Mouse (Mus musculus) midbrain, postnatal 0 days (tissue): ENCODE data around the gene Tspoap1. TPM values are rescaled to one million over a fixed set of nuclear protein-coding genes. Genes with fewer than 3 reads are reported as not detected.

Experiments
- ATAC-seq: fragments of 200-750 bp; cut with Nextera tagmentation; 2 replicates; pipeline ENCODE4 v1.8.0; 2017; ENCODE audit warnings: moderate number of reproducible peaks, mild to moderate bottlenecking, moderate TSS enrichment, moderate library complexity; ENCODE audit not compliant: low FRiP score
- DNase-seq: peaks from one replicate; pipeline ENCODE4 v3.0.0-alpha.2; 2015; ENCODE audit warnings: low spot score
- H3K27ac ChIP-seq: fragments of 300-500 bp; sonication (generic); 2 replicates; pipeline ENCODE4 v1.5.1; 2014; ENCODE audit warnings: low read depth, mild to moderate bottlenecking, low read length, mixed read lengths
- H3K27me3 ChIP-seq: fragments of 300-500 bp; sonication (generic); 2 replicates; pipeline ENCODE4 v1.6.1; 2014; ENCODE audit warnings: low read length, control low read depth, mixed read lengths; ENCODE audit not compliant: insufficient read depth
- H3K36me3 ChIP-seq: fragments of 300-500 bp; sonication (generic); 2 replicates; pipeline ENCODE4 v1.6.1; 2014; ENCODE audit warnings: low read length, control low read depth, mixed read lengths; ENCODE audit not compliant: insufficient read depth
- H3K4me1 ChIP-seq: fragments of 300-500 bp; sonication (generic); 2 replicates; pipeline ENCODE4 v1.6.1; 2014; ENCODE audit warnings: mild to moderate bottlenecking, control low read depth, antibody characterized with exemption, low read length, mixed read lengths; ENCODE audit not compliant: insufficient read depth
- H3K4me2 ChIP-seq: fragments of 300-500 bp; sonication (generic); 2 replicates; pipeline ENCODE4 v1.6.1; 2014; ENCODE audit warnings: low read depth, mild to moderate bottlenecking, low read length, mixed read lengths; ENCODE audit not compliant: poor library complexity, severe bottlenecking
- H3K4me3 ChIP-seq: fragments of 300-500 bp; sonication (generic); 2 replicates; pipeline ENCODE4 v1.5.1; 2014; ENCODE audit warnings: low read depth, mild to moderate bottlenecking, low read length, moderate library complexity
- H3K9ac ChIP-seq: fragments of 300-500 bp; sonication (generic); replicated peaks from 2 replicates; pipeline ENCODE4 v1.6.1; 2014; ENCODE audit warnings: mild to moderate bottlenecking, low read length, moderate library complexity, mixed read lengths; ENCODE audit not compliant: poor library complexity, severe bottlenecking
- H3K9me3 ChIP-seq: fragments of 300-500 bp; sonication (generic); 2 replicates; pipeline ENCODE4 v1.6.1; 2016; ENCODE audit warnings: low read length, control low read depth
- CTCF ChIP-seq: IDR thresholded peaks from 2 replicates; pipeline ENCODE4 v1.5.1; 2016; ENCODE audit warnings: antibody characterized with exemption, mild to moderate bottlenecking
- WGBS: fragments of 180-500 bp; shearing (Covaris S2); extraction: QIAGEN DNeasy Blood & Tissue Kit; methylation state at CpG from one replicate; pipeline ENCODE4 v1.1.7; 2014; 5-methylcytosine and 5-hydroxymethylcytosine counted together
- polyA plus RNA-seq: library from polyadenylated mRNA; unstranded; fragments of >200 nt; fragmentation: Nextera tagmentation; extraction: Ambion mirVana; gene quantifications from 2 replicates; pipeline ENCODE4 v1.2.1, GENCODE M21; 2015
- total RNA-seq: library from RNA; depleted of rRNA; stranded (reverse); fragments of >200 nt; gene quantifications from 2 replicates; pipeline ENCODE4 v1.2.3, GENCODE M21; 2014

Gene Tspoap1
- total and polyA plus RNA-seq, 2 experiments from 2014 or later = 57.8 to 206 TPM

GRCm38 (mm10) chr11:87763511-87763987, 3.2 kb downstream of the Tspoap1 start:
- DNase-seq = peak; percentile 84
- 0% methylated on average over 17 of the region's 17 CpGs for WGBS
- no peak for TF ChIP-seq CTCF

GRCm38 (mm10) chr11:87763988-87764876, 3.9 kb downstream of the Tspoap1 start:
- ATAC-seq (peak; percentile 52), DNase-seq (peak; percentile 58)
- peak overlapping the region; percentile 95 for H3K4me2 ChIP-seq
- H3K27me3 ChIP-seq = no peaks in the 10 kb centered on the region
- H3K36me3 ChIP-seq = peaks cover 14% of the 10 kb centered on the region
- H3K4me1 ChIP-seq = no peaks in the 10 kb centered on the region; the same call in 1 of the 2 replicates
- peak overlapping the region; percentile 79 for H3K4me3 ChIP-seq
- under 1% methylated on average over 65 of the region's 65 CpGs for WGBS
- no peaks in the 10 kb centered on the region for H3K9me3 ChIP-seq
- TF ChIP-seq CTCF = no peak
- H3K27ac ChIP-seq = peak overlapping the region; percentile 67
- peak overlapping the region; percentile 78 for H3K9ac ChIP-seq

More at GRCm38 (mm10) chr11:87763511-87763987, 3.2 kb downstream of the Tspoap1 start:
- peaks cover 12% of the 10 kb centered on the region; the same call in 1 of the 2 replicates for H3K36me3 ChIP-seq
- peak overlapping the region; percentile 67 for H3K27ac ChIP-seq
- H3K27me3 ChIP-seq = no peaks in the 10 kb centered on the region
- H3K4me2 ChIP-seq = peak overlapping the region; percentile 95
- peak; percentile 38 for ATAC-seq
- no peaks in the 10 kb centered on the region; the same call in 1 of the 2 replicates for H3K4me1 ChIP-seq
- peak overlapping the region; percentile 79 for H3K4me3 ChIP-seq
- peak overlapping the region; percentile 78 for H3K9ac ChIP-seq
- no peaks in the 10 kb centered on the region for H3K9me3 ChIP-seq

GRCm38 (mm10) chr11:87768745-87769144, 8.4 kb downstream of the Tspoap1 start:
- Histone ChIP-seq H3K4me2 (no peak overlapping the region), H3K4me1 (no peaks in the 10 kb centered on the region), H3K27ac (no peak overlapping the region), H3K4me3 (no peak overlapping the region), H3K27me3 (no peaks in the 10 kb centered on the region), H3K9ac (no peak overlapping the region), H3K9me3 (no peaks in the 10 kb centered on the region), H3K36me3 (peaks cover 47% of the 10 kb centered on the region)
- DNase-seq (no peak), ATAC-seq (no peak)
- TF ChIP-seq CTCF = no peak
- WGBS = 95% methylated on average over 4 of the region's 4 CpGs

- 58% methylated on average over 3 of the region's 3 CpGs for WGBS
- DNase-seq (peak; percentile 37), ATAC-seq (no peak)
- Histone ChIP-seq H3K9ac (no peak overlapping the region), H3K4me2 (no peak overlapping the region), H3K36me3 (peaks cover 63% of the 10 kb centered on the region), H3K27me3 (no peaks in the 10 kb centered on the region), H3K4me1 (no peaks in the 10 kb centered on the region), H3K4me3 (no peak overlapping the region), H3K27ac (no peak overlapping the region), H3K9me3 (no peaks in the 10 kb centered on the region)
- peak; percentile 86 for TF ChIP-seq CTCF
Measured at GRCm38 (mm10) chr11:87770989-87771388, 10.6 kb downstream of the Tspoap1 start.

DNA sequence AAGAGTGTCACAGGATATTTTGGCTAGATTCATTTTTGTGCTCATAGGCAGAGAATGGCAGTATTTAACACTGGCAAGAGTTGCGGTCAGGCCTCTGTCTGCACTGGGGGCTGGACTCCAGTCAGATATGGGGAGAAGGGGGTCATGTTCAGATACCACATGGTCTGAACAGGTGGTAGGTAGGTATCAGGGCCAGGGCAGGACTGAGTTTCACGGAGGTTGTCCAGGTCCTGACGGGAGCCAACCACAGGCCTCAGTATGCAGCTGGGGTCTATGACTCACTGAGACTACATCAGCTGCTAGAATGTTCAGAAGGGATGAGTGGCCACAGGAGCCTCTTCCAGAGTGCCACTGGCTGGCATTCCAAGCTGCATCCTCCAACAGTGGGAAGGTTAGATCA, 12.0 kb downstream of the Tspoap1 start:
- TF ChIP-seq CTCF = no peak
- DNase-seq = no peak
- ATAC-seq = no peak
- H3K4me3 ChIP-seq = no peak overlapping the region
- H3K27ac ChIP-seq = no peak overlapping the region
- H3K4me1 ChIP-seq = no peaks in the 10 kb centered on the region
- no peak overlapping the region for H3K4me2 ChIP-seq
- H3K9me3 ChIP-seq = no peaks in the 10 kb centered on the region
- no peak overlapping the region for H3K9ac ChIP-seq
- no peaks in the 10 kb centered on the region for H3K27me3 ChIP-seq
- WGBS = 91% methylated on average over 3 of the region's 3 CpGs
- H3K36me3 ChIP-seq = peaks cover 68% of the 10 kb centered on the region
